Mouse (Mus musculus) lung, adult 18-20 months (tissue): Measurements from ENCODE around the gene Vezt.

ENCODE experiments used
- DNase-seq, 2 experiments: peaks; one replicate each; pipeline ENCODE4 v3.0.0; 2022; ENCODE audit warnings: mixed read lengths in 2 of 2

Vezt gene

DNA sequence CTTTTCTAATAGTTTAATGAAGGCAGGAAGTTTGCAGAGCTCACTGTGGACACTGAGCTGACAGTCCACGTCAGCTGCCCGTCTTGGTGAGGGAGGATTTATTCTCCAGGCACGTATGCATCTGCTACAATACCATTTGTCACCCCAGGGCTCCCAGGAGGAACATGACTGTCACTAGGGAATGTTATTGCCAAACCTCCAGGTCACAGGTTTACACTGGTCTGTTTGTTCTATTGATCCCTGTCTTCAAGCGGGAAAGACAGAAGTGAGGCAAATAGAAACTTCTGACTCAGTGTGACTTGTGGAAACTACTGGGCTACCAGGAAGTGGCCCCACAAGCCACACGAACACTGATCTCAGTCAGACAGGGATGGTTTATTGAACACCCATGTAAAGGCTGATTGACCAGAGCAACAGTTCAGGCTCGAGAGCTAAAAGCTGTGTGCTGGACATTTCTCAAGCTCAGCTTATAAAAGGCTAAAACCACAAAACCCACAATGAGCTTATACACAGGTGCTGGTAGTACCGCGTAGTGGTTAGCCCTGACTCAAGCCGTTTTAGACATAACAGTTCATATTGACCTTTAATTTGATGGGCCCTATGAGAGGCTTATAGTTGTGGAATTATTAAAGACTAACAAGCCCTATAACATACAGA is 89.6 kb downstream of the Vezt start:
- no peak for DNase-seq

DNA sequence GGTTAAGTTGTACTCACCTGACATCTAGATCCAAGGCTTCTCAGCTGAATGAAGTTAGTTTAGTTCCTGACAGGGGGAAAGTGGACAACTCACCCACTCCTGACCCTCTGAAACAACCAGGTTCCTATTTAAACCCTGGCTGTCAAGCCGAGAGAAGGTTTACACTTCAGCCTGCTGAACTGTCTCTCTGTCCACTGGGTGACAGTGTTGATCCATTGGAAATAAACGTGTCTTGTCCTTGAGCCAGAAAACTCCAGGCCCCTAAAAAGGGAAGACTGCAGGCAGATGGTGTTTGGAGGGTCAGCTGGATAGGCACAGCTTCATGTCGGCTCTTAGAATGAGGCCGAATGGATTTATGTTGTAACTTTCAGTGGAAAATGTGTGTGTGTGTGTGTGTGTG is 90.3 kb downstream of the Vezt start:
- DNase-seq = no peak

DNA sequence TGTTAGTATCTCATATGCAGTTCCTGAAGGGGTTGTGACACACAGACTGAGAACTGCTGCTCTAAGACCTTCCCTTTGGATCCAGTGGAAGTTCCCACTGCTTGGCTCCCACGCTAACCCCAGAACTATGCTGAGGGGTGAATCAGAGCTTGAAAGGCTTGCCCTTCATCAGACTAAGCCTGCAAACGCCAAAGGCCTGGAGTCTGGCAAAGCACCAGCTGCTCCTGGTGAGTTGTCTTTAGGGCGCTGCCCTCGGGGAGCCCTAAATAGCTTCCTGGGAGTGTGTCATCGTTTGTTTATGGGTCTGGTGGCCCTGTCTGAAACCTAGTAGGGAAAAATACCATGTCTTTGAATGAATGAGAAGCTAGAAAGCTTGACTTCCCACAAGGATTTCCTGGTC is 91.4 kb downstream of the Vezt start:
- no peak for DNase-seq

DNA sequence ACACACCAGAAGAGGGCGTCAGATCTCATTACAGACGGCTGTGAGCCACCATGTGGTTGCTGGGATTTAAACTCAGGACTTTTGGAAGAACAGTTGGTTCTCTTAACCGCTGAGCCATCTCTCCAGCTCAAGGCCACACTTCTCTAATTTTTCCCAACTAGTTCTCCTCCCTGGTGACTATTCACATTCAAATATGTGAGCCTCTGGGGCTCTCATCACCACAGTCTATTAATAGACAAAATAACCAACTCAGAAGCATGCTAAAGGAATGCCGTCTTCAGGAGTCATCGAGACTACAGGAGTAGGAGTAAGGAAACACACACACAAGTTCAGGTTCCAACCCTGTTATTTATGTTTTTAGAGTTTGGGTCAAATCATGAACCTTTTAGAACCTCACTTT is 95.3 kb downstream of the Vezt start:
- no peak for DNase-seq

DNA sequence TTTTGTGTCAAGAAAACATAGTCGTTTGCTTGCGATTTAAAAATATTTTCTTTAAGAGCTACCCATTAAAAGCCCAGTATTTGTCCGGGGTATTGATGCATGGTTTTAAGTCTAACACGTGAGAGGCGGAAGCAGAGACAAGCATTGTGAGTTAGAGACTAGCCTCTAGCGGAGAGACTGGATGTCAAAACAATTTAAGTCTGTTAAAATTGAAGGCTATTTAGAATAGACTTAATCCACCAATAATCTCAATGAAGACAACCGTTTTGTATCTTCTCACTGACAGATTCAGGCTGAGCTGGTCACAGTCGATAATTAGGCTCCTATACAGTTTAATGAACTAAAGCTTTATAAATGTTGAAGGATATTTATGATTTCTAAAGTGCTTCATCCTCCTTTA is 95.9 kb downstream of the Vezt start:
- no peak for DNase-seq

DNA sequence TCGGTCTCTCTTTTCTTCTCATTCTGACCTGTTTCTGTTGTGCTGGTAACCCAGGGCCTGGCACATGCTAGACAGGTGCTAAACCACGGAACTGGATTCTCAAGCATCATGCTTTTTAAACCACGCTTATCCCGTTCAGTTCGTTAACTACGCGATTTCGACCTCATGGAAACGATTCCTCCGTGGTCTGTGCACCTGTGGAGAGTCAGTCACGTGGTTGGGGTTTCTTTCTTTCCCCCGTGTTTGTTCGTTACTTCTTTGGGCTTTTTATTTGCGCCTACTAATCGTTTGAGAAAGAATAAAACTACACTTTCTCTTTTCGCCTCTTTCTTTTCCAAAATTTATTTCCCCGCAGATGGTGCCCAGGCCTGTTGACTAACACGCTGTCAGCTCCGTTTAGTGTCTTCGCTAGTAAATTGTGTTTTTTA is 96.8 kb downstream of the Vezt start:
- no peak for DNase-seq

DNA sequence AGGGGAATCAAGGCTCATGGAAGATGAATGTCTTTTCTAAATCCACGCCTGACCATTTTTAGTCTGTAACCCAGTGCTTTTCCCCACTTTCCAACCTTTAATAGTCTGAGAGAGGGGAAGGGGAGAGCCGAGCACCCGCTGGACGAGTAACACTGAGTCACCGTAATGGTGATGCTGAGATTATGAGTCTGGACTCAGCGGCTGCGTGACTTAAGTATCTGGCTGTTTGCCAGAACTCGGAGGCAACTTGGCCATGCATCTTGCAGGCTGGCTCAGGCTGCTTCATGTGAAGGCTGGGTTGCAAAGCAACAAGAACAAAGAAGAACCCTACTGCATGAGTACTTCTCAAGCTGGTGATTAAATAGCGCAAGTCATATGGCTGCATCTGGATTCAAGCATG is 101.6 kb downstream of the Vezt start:
- peak; percentile 37 to 59 for DNase-seq

DNA sequence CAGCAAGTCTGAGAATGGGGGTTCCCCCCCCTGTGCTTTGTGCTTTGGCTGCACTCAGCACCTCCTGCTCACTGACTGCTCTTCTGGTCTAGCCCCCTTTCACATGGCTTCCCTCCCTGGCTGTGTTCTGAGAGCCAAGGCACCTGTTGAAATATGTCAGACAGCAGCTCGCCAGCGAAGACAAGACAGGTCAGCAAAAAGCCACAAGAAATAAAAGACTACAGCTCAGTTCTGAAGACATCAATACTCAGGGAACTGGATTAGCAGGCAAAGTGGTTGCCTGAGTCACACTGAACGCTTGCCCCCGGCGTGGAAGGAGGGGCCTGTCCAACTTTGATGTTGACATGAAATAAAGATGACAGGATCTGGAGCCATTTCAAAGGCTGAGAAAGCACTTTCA is 102.8 kb downstream of the Vezt start:
- DNase-seq = no peak

DNA sequence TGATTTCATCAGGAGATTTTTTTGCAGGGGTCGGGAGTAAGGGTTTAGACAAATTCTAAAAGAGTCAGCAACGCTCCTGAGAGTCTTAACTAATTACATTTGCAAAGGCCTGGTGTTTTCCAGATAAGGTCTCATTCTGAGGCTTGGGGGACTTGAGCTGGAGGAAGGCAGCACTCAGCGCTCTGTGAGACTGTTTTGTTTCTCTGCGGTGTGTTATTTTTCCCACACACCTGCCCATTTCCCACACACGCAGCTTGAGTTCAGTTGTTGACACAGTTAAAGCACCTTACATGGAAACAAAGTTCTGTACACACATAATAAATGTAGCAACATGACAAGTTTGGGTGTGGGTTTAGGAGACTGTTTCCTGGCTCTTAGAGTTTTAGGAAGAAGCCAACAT is 103.6 kb downstream of the Vezt start:
- DNase-seq = no peak

DNA sequence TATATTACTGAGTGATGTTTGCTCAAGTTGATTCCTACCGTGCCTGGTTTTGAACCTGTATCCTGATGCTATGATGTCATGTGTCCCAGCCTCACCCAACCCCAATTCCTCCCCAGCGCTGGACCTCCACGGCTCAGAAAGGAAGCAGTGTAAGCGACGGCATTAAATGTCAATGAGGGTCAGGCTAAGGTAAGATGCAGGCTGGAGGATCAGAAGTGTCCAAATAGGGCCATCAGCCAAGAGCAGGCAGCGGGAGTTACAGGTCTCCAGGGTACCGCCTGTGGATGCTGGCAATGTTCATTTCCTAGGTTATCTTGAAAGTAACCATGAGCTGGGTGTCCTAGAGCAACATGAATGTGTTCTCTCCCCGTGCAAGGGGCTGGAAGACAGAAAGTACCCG is 104.2 kb downstream of the Vezt start:
- DNase-seq = no peak

DNA sequence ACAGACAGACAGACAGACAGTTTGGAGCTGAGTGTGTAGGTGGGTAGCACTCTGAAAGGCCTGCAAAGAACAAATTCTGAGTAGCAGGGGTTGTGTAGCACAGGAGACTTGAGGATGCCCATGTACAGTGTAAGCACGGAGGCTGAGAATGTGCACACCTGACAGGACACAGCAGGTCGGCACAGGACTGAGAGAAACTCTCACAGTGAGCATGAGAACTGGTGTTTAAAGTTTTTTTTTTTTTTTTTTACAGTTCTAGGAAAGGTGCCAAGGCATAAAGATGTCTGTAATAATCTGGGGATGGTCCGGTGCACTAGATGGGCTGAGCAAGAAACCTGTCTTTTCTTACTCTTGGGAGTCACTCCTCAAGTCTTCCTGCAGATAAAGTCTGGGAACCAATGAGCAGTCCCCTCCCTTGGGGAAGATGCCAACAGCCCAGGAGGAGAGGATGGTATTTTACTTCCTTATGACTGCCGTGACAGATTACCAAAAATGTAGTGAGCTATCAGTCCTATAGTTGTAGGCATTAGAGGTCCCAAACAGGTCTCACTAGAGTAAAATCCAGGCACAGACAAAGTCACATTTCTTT is 105.3 kb downstream of the Vezt start:
- no peak for DNase-seq

DNA sequence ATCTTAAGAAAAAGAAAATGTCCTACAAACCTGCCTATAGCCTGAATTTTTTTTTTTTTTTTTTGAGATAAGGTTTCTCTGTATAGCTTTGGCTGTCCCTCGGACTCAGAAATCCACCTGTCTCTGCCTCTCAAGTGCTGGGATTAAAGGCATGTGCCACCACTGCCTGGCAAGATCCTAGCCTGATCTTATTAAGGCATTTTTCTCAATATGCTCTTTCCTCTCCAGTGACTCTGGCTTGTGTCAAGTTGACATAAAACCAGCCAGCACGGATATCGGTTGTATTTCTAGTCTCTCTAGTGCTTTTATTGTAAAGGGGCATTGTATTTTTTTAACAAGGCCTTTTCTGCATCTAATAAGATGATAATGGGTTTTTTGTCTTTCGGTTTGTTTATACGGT is 111.0 kb downstream of the Vezt start:
- no peak for DNase-seq

DNA sequence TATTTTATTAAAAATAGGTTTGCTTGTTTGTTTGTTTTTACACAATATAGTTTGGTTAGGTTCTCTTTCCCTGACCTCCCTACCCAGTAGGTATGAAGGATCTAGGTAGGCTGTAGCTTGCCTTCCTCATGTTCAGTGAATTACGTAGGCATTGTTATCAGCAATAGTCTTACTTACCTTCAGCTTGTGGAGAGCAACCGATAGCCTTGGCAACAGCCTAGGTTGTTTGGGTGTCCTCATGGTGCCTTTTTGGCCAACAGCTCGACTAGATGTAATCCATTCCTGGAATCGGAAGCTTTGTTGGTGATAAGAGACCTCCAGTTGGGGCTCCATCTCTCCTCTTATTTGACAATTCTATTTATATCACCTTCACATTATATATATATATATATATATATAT is 114.5 kb downstream of the Vezt start:
- DNase-seq = no peak

DNA sequence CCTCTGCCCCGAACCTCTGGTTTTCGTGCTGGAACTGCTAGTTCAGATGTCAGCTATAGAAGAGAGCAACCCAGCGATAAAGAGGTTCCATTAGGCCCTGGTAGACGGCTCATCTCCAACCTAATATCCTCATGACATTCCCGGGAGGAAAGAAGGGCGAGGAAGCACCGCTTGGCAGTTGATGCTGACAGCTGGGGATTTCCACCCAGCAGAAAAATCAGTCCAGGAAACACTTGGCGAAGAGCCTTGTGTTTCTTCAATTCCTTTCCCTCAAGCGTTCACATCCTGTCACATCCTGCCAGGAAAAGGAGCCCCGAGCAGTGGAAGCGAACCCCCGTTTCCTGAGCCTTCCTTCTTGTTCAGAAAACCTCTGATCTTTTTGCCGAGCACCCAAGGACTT is 116.4 kb downstream of the Vezt start:
- peak; percentile 7 to 28 for DNase-seq

DNA sequence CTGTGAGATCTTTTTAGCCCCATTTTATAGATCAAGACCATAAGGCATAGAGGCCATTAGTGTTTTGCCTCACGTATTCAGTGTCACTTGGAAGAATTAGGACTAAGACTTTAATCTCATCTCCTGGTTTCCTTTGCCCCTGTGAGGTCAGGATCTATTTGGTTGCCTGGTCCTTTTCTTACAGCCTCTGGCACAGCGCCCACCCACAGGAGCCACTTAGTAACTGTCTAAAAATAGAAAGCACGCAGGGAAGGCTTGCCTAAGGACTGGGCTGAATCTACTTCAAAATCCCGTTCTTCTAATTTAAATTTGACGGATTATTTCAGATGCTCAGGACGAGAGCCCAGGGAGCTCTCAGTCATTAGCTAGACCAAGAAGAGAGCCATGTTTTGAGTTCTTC is 116.9 kb downstream of the Vezt start:
- DNase-seq = peak; percentile 72 to 76

DNA sequence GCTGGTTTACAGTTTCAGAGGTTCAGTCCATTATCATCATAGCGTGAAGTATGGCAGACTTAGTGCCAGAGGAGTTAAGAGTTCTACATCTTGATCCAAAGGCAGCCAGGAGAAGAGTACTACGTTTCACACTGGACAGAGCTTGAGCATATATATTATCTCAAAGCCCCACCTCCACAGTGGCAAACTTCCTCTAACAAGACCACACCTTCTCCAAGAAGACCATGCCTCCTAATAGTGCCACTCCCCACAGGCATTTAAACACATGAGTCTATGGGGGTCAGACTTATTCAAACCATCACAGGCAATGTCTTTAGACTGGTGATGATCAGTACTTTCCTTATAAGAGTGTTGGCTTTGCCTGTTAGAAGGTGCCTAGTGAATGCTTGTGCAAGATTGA is 117.5 kb downstream of the Vezt start:
- no peak for DNase-seq

DNA sequence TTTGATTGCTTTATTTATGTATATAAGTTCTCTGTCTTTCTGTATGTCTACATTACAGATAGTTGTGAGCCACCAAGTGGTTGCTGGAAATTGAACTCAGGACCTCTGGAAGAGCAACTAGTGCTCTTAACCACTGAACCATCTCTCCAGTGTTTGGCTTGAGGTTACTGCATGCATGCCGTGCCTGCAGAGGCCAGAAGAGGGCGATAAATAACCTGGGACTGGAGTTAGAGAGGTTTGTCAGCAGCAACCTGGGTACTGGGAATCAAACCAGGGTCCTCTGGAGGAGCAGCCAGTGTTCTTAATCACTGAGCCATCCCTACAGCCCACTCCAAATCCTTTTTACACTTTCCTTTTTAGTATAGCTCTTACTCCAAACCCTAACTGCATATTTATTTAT is 118.8 kb downstream of the Vezt start:
- no peak for DNase-seq

DNA sequence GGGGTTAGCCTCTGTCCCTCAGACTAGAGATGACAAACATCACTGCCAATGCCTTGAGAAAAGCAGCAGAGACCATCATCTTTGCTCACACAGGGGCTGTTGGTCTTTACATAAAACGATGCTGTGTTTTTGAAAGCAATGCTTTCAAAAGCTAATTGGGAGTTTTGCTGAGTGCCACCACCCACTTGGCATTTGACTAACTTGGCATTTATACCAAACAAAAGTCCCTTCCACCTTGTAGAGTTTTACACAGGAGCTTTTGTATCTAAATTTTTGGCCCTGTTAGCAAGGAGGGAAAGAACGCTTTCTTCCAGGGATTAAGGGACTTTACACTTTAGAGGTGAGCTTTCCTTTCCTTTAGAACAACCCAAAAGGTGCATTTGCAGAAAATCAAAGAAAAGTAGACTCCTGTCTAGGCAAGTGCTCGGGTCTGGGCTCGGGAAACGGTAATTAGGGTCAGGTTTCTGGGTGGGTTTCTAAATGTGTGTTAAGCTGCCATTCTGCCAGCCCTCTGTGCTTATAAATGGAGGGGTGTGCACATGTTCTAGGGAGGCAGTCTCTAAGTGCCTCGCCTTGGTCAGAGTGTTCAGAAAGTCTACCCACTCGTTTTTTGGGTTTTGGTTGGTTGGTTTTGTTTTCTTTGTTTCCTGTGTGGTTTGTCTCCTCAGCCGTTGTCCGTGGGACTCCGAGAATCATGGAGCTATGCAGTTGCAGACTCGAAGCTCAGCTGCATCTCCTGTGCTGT is 119.9 kb downstream of the Vezt start:
- DNase-seq = no peak

DNA sequence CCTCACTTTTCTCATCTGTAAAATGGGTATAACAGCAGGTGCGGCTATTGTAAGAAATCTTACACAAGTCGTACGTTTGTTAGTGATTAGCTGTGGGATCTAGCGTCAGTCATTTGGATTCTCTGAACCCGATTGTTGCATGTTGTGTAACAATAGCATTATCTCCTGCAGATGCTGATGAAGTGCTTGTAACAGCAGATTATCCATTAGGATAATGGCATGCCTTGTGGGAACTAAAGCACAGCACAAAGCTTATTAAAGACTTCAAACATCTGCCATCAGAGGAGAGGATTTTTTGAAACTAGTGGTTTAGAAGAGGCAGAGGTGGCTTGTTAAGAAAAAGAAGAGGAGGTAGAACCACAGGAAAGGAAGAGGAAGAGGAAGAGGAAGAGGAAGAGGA is 122.1 kb downstream of the Vezt start:
- DNase-seq = no peak

DNA sequence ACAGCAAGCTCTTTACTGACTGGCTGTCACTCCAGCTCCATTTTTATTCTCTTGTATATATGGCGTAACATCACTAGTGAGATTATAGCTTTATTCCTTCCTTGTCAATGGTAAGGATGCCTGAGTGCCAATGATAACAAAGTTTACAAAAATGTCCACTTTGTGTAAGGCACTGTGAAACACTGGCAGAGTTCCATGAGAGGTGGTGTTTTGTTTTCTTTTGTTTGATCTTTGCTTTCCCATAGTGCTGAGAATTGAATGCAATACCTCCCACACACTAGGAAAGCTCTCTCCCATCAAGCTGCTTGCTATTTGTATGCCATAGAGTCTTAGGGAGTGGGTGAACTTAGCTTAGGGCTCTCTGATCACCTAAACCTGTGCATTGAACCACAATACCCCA is 122.7 kb downstream of the Vezt start:
- DNase-seq = no peak

DNA sequence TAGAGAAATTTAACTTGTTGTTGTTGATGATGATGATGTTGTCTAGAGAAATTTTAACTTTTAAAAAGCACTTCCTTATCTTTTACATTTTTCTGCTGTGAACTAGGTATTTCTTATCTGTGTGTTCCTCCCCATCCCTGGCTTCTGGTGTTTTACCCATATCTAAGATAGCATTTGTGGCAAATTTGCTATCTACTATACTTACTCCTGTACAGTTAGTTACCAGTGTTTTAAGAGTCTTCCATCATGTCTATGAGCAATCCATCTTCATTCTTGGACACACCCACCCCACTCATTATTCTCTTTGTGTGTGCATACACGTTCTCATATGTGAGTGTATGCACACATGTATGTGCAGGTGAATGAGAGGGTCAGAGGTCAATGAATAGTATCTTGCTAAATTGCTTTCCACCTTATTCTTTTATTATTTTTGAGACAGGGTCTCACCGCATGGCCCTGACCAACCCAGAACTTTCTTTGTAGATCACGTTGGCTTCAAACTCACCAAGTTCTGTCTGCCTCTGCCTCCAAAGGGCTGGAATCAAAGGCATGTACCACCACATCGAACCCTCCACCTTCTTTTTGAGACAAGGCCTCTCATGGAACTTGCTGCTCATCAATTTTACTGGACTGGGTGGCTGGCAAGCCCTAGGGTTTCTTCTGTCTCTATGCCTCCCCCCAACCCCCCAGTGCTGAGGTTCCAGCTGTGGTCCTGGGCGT is 123.3 kb downstream of the Vezt start:
- no peak for DNase-seq

DNA sequence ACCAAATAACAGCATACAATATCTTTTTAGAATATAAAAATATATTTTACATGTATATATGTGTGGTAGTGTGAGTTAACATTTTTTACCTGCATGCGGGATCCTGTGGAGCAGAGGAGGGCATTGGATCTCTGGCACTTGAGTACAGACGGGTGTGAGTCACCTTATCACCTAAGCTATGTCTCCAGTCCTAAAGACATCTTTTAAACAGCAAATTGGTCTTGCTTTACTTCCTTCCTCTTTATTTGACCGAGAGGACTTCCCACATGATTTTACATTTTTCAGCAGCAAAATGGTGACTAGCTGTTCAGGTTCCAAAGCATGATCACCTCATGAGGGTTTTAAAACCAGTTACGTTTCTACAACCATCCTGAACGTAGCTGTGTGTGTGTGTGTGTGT is 124.3 kb downstream of the Vezt start:
- no peak for DNase-seq

DNA sequence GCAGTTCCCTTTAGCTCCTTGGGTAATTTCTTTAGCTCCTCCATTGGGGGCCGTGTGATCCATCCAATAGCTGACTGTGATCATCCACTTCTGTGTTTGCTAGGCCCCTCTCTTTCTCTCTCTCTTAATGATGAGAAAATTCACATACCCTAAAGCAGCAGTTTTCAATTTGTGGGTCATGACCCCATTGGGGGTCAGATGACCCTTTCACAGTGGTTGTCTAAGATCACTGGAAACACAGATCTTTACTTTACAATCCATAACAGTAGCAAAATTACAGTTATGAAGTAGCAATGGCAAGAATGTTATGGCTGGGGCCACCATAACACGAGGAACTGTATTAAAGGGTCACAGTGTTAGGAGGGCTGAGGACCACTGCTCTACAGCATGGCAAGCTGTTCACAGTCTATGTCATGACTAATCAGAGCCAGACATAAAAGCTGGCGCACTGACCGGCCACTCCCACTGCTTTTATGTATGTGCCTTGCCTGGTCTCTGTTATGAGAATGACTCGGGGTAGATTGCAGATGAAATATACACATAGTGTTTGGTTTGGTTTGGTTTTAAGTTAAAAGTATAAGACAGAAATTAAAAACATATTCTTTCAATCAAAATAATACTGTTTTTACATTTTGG is 125.7 kb downstream of the Vezt start:
- no peak for DNase-seq
